Mouse (Mus musculus) forebrain, embryonic 14.5 days (tissue): ENCODE measurements at regions not wholly inside any gene's neighbourhood (a gene's known extent, or its start where the extent isn't known, plus 50 kb on each side); places are given as distances from the start of the nearest gene placed in this dataset.

ENCODE experiments used
- ATAC-seq: fragments of 200-750 bp; cut with Nextera tagmentation; 2 replicates; pipeline ENCODE4 v1.8.0; 2017; ENCODE audit warnings: mild to moderate bottlenecking, moderate library complexity
- DNase-seq: peaks from one replicate; pipeline ENCODE4 v3.0.0-alpha.2; 2015; ENCODE audit warnings: low spot score
- H3K27ac ChIP-seq: fragments of 300-500 bp; sonication (generic); 2 replicates; pipeline ENCODE4 v1.5.1; 2014; ENCODE audit warnings: low read depth, mild to moderate bottlenecking, control low read depth, low read length, moderate library complexity
- H3K27me3 ChIP-seq: fragments of 300-500 bp; sonication (generic); replicated peaks from 2 replicates; pipeline ENCODE4 v1.6.1; 2014; ENCODE audit warnings: low read length, control low read depth, mixed read lengths; ENCODE audit not compliant: control insufficient read depth, insufficient read depth
- H3K36me3 ChIP-seq: fragments of 300-500 bp; sonication (generic); 2 replicates; pipeline ENCODE4 v1.6.1; 2014; ENCODE audit warnings: low read length, control low read depth; ENCODE audit not compliant: control insufficient read depth, insufficient read depth
- H3K4me1 ChIP-seq: fragments of 300-500 bp; sonication (generic); 2 replicates; pipeline ENCODE4 v1.6.1; 2014; ENCODE audit warnings: antibody characterized with exemption, low read length, control low read depth; ENCODE audit not compliant: control insufficient read depth, insufficient read depth
- H3K4me2 ChIP-seq: fragments of 300-500 bp; sonication (generic); 2 replicates; pipeline ENCODE4 v1.6.1; 2014; ENCODE audit warnings: mild to moderate bottlenecking, control low read depth, low read length
- H3K4me3 ChIP-seq: fragments of 300-500 bp; sonication (generic); 2 replicates; pipeline ENCODE4 v1.5.1; 2014; ENCODE audit warnings: low read depth, low read length, control low read depth
- H3K9ac ChIP-seq: fragments of 300-500 bp; sonication (generic); 2 replicates; pipeline ENCODE4 v1.6.1; 2014; ENCODE audit warnings: mild to moderate bottlenecking, low read length, control low read depth, moderate library complexity
- H3K9me3 ChIP-seq: fragments of 300-500 bp; sonication (generic); replicated peaks from 2 replicates; pipeline ENCODE4 v1.6.1; 2016; ENCODE audit warnings: low read length, control low read depth, mixed read lengths; ENCODE audit not compliant: control insufficient read depth
- whole genome bisulfite sequencing: fragments of 180-500 bp; shearing (Covaris S2); extraction: QIAGEN DNeasy Blood & Tissue Kit; methylation state at CpG from one replicate; pipeline ENCODE4 v1.1.7; 2014; 5-methylcytosine and 5-hydroxymethylcytosine counted together

DNA sequence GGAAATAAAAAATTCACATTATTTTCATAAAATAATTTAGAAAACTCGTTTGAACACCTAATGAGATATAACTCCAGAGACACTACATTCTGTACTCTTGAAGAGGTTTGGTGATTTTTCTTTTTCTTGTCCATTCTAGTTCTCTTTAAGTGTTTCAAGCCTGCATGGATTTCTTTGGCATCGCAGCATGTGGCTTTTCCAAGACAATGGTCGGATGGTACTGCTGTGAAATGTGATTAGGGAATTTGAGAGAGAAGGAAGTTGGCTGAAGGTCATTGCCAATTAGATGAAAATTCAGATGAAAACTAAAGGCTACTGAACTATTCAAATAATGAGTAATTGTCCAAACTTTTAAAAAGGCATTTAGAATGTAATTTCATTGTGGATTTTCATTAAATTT, 572.2 kb downstream of the Phex start:
- Histone ChIP-seq H3K4me1 (no peaks in the 10 kb centered on the region), H3K36me3 (no peaks in the 10 kb centered on the region), H3K9me3 (no peaks in the 10 kb centered on the region), H3K4me2 (no peak overlapping the region), H3K27ac (no peak overlapping the region), H3K9ac (no peak overlapping the region), H3K4me3 (no peak overlapping the region), H3K27me3 (no peaks in the 10 kb centered on the region)
- WGBS = 26% methylated on average over 3 of the region's 3 CpGs
- ATAC-seq = no peak
- peak; percentile 9 for DNase-seq

DNA sequence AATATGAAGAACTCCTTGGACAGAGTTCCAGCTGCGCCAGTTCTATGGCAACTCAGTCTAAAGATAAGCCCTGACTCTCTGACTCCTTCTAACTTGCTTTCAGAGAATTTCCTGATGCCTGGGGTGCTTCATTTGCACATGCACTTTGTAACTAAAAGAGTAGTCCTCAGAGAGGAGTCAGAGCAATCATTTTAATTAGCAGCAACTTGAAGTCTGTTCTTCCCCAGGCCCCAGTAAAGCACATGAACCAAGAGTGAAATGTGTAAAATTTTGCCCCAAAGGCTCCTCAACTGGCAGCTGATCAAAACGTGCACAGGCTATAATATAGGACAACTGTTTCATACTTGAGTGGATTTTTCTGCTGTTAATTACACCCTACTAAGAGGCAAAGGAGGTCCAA, 573.8 kb downstream of the Phex start:
- H3K4me3 ChIP-seq = no peak overlapping the region

DNA sequence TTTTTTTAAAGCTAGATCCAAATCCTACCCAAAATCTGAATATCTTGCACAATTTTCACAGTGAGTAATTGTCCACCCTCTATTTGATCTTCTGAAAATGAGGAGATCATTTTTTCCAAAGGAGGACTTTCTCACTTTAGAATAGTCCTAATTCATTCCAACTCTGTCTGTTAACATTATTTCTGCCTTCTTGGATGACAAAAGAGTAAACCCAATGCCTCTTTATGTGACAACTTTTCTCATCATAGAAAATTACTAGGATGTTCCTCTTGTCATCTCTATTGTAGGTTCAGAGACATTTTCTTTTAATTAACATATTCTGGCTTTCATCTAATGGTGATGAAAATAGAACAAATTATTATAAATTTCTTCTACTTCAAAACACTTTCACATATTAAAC, 582.9 kb downstream of the Phex start:
- H3K9me3 ChIP-seq = no peaks in the 10 kb centered on the region
- ATAC-seq (no peak), DNase-seq (no peak)

More for the DNA sequence above, 573.8 kb downstream of the Phex start:
- no peaks in the 10 kb centered on the region for H3K9me3 ChIP-seq
- H3K36me3 ChIP-seq = no peaks in the 10 kb centered on the region
- no peaks in the 10 kb centered on the region for H3K4me1 ChIP-seq
- 32% methylated on average over 2 of the region's 2 CpGs for WGBS
- H3K4me2 ChIP-seq = no peak overlapping the region
- no peak overlapping the region for H3K9ac ChIP-seq
- peak; percentile 5 for DNase-seq
- H3K27me3 ChIP-seq = no peaks in the 10 kb centered on the region
- no peak for ATAC-seq
- H3K27ac ChIP-seq = no peak overlapping the region

DNA sequence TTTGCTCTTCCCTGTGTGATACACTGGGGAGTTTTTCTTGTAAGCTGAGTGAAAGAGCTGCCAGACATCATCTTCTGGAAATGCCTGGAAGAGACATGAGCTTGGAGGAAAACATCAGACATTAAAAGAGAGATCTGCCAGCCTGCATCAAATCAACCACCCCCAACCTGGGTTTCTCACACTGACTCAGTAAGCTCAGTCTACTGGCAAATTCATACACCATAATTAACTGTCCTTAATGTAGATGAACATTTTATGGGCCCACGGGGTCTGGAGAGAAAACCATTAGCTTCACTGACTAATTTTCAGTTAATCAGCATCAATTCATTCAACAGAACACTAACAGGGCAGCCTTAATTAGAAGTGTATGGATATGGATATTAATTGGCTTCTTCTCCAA, 608.3 kb downstream of the Phex start:
- peak; percentile 3 for DNase-seq
- H3K36me3 ChIP-seq = no peaks in the 10 kb centered on the region
- no peak overlapping the region for H3K9ac ChIP-seq
- no peak overlapping the region for H3K27ac ChIP-seq
- no peak overlapping the region for H3K4me3 ChIP-seq
- no peak overlapping the region for H3K4me2 ChIP-seq
- no peaks in the 10 kb centered on the region for H3K4me1 ChIP-seq
- no peak for ATAC-seq
- WGBS = 22% methylated on average over 1 of the region's 1 CpGs
- H3K9me3 ChIP-seq = no peaks in the 10 kb centered on the region
- H3K27me3 ChIP-seq = no peaks in the 10 kb centered on the region

More for the DNA sequence above, 582.9 kb downstream of the Phex start:
- no peak overlapping the region for H3K9ac ChIP-seq
- no peak overlapping the region for H3K27ac ChIP-seq
- H3K4me1 ChIP-seq = no peaks in the 10 kb centered on the region
- H3K27me3 ChIP-seq = no peaks in the 10 kb centered on the region
- H3K4me3 ChIP-seq = no peak overlapping the region
- no peaks in the 10 kb centered on the region for H3K36me3 ChIP-seq
- no peak overlapping the region for H3K4me2 ChIP-seq
